Comparison of ENCODE assay signal across 9 mouse cellular contexts in genomic region chr8:10249156-10249555, GRCm38 (mm10).
DNase-seq lines count a peak whose midpoint lies in the region; ATAC-seq lines count a peak whose summit lies in the region.
"Had no signal": no experiment of that assay in that cellular context is flagged by ENCODE, and none has a peak within 500 bp of the region (broad histone marks: within the 10 kb centered on the region; RNA-seq: fewer than 3 reads in every experiment).

No protein-coding gene starts in this region.

- no peaks in the 10 kb centered on the region for H3K9me3 ChIP-seq in embryonic facial prominence, embryonic 10.5 days
- H3K9me3 ChIP-seq in midbrain, embryonic 16.5 days (replicated peaks; ENCODE audit: control insufficient read depth, low read length, poor library complexity, severe bottlenecking), result no peaks in the 10 kb centered on the region

- H3K36me3 ChIP-seq in embryonic facial prominence, embryonic 10.5 days (replicated peaks), result no peaks in the 10 kb centered on the region
- no peaks in the 10 kb centered on the region for H3K36me3 ChIP-seq in midbrain, embryonic 16.5 days (ENCODE audit: control insufficient read depth, insufficient read depth, low read length)

- peaks cover 9% of the 10 kb centered on the region for H3K4me1 ChIP-seq in embryonic facial prominence, embryonic 10.5 days
- peaks cover 12% of the 10 kb centered on the region; the same call in 1 of the 2 replicates for H3K4me1 ChIP-seq in midbrain, embryonic 16.5 days (ENCODE audit: control insufficient read depth, insufficient read depth, low read length)

- WGBS in embryonic facial prominence, embryonic 10.5 days, result 2% methylated on average over 15 of the region's 15 CpGs
- WGBS in midbrain, embryonic 16.5 days, result 1% methylated on average over 15 of the region's 15 CpGs

- H3K27me3 ChIP-seq in embryonic facial prominence, embryonic 10.5 days (replicated peaks; ENCODE audit: low read depth, poor library complexity, severe bottlenecking), result peaks cover 19% of the 10 kb centered on the region
- no peaks in the 10 kb centered on the region for H3K27me3 ChIP-seq in midbrain, embryonic 16.5 days (ENCODE audit: control insufficient read depth, insufficient read depth, low read depth, low read length)

- peak; percentile 95 for ATAC-seq in midbrain, embryonic 16.5 days
- ATAC-seq in granulocyte monocyte progenitor cell, adult 5-6 weeks (replicated peaks; ENCODE audit: poor library complexity, severe bottlenecking), result no peak

- 0 out of 2 replicates have a peak overlapping the region, but pooled peaks have one; percentile 5 for H3K27ac ChIP-seq in embryonic facial prominence, embryonic 10.5 days (replicated peaks)
- peak overlapping the region; percentile 53 for H3K27ac ChIP-seq in midbrain, embryonic 16.5 days (ENCODE audit: low read length)

- peak overlapping the region; percentile 65 for H3K4me2 ChIP-seq in midbrain, embryonic 16.5 days (ENCODE audit: low read length)

- peak overlapping the region; percentile 48 for H3K4me3 ChIP-seq in embryonic facial prominence, embryonic 10.5 days
- H3K4me3 ChIP-seq in midbrain, embryonic 16.5 days (ENCODE audit: low read depth, low read length), result peak overlapping the region; percentile 35

- DNase-seq in cerebellum, postnatal 36 days, result peak; percentile 5 to 10
- DNase-seq in cerebellum, adult 11-12 months, result no peak
- peak; percentile 81 for DNase-seq in embryonic facial prominence, embryonic 10.5 days (ENCODE audit: low spot score)
- peak; percentile 5 for DNase-seq in heart, postnatal 4 days
- no peak for DNase-seq in spleen, postnatal 10 days (ENCODE audit: low spot score in 2 of 2)
- no peak for DNase-seq in gastrocnemius, adult 18-20 months (ENCODE audit: low spot score)
- DNase-seq: cerebellum, adult 11 months had no signal

- H3K9ac ChIP-seq in midbrain, embryonic 16.5 days (ENCODE audit: low read depth, low read length), result peak overlapping the region; percentile 64

Comparison
In these comparisons a context has a peak if more than half of its experiments do, and no peak if none do; other contexts are left out.
1. DNase-seq: peak in cerebellum, postnatal 36 days (2 of 2), embryonic facial prominence, embryonic 10.5 days (single experiment) and heart, postnatal 4 days (single experiment); none in cerebellum, adult 11-12 months (single experiment), spleen, postnatal 10 days (0 of 2) and gastrocnemius, adult 18-20 months (single experiment).